Mouse (Mus musculus): ENCODE results near the gene Olfr1219. TPM values are rescaled to one million over a fixed set of nuclear protein-coding genes. Genes with fewer than 3 reads are reported as not detected.

Olfr1219 gene
- polyA plus RNA-seq, 2 experiments, result not detected

DNA sequence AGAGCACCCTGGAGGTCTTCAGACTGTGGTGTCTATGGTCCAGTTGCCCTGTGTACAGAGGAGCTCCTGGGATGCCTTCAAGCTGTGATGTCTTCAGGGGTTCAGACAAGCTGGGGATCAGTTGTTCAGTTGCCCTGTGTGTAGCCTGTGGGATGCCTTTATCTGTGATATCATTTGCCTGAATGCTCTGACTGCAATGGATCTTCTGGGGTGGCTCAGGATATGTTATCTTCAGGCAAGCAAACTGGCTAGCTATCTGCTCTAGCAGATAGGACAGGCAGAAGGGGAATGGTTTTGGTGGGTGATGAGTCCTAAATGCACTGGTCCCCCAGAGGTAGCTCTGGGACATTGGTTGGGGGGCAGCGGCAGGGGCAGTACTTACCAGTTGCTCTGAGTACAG lies 10.5 kb upstream of the Olfr1219 start:
- DNase-seq (ENCODE audit: low read depth in 3 of 3, low spot score in 3 of 3) (no peak), ATAC-seq (ENCODE audit: insufficient read depth) (no peak)
- H3K4me1 ChIP-seq (replicated peaks; ENCODE audit: control insufficient read depth in 2 of 2, insufficient read depth in 2 of 2, low read length in 1 of 2), result no peaks in the 10 kb centered on the region
- 67% methylated on average over 1 of the region's 1 CpGs for WGBS (ENCODE audit: insufficient replicate concordance)
- no peak overlapping the region for H3K4me2 ChIP-seq (ENCODE audit: low read depth)
- H3K36me3 ChIP-seq (replicated peaks; ENCODE audit: control insufficient read depth, insufficient read depth, low read depth), result no peaks in the 10 kb centered on the region
- no peak overlapping the region for H3K27ac ChIP-seq
- no peak overlapping the region for H3K4me3 ChIP-seq (ENCODE audit: insufficient read depth in 1 of 2, low read depth in 2 of 2, low read length in 2 of 2)
- H3K9me3 ChIP-seq (ENCODE audit: control insufficient read depth, low read length), result no peaks in the 10 kb centered on the region
- H3K27me3 ChIP-seq (ENCODE audit: control insufficient read depth, insufficient read depth, low read length), result no peaks in the 10 kb centered on the region
- TF ChIP-seq CTCF (IDR thresholded peaks at IDR 0.05; ENCODE audit: low read depth) (no peak), EP300 (IDR thresholded peaks at IDR 0.05; ENCODE audit: low read depth) (no peak)
- no peak overlapping the region for H3K9ac ChIP-seq (replicated peaks)

DNA sequence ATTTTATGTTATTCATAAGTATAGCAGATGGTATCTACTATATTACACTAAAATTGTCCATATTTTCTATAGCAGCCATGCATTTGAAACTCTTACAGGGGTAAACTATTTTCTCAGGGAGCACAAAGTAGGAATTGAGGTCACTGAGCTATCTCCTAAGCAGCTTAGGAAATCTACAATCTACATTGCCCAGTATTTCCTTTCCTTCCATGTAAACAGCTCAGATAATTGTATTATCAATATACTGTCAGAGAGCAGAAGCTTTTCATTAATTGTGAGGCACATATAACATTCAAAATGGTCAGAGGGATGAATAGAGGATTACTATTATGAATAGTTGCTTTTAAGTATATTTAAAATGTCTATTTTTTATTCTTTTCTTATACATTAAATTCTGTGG lies 1.8 kb downstream of the Olfr1219 start:
- Histone ChIP-seq H3K4me3 (ENCODE audit: insufficient read depth in 1 of 2, low read depth in 2 of 2, low read length in 2 of 2) (no peak overlapping the region), H3K27ac (no peak overlapping the region), H3K4me1 (replicated peaks; ENCODE audit: control insufficient read depth in 2 of 2, insufficient read depth in 2 of 2, low read length in 1 of 2) (no peaks in the 10 kb centered on the region), H3K9ac (replicated peaks) (no peak overlapping the region), H3K36me3 (replicated peaks; ENCODE audit: control insufficient read depth, insufficient read depth, low read depth) (no peaks in the 10 kb centered on the region), H3K27me3 (ENCODE audit: control insufficient read depth, insufficient read depth, low read length) (no peaks in the 10 kb centered on the region), H3K4me2 (ENCODE audit: low read depth) (no peak overlapping the region), H3K9me3 (ENCODE audit: control insufficient read depth, low read length) (no peaks in the 10 kb centered on the region)
- DNase-seq (ENCODE audit: low read depth in 3 of 3, low spot score in 3 of 3) (no peak), ATAC-seq (ENCODE audit: insufficient read depth) (no peak)
- TF ChIP-seq EP300 (IDR thresholded peaks at IDR 0.05; ENCODE audit: low read depth) (no peak), CTCF (IDR thresholded peaks at IDR 0.05; ENCODE audit: low read depth) (no peak)

DNA sequence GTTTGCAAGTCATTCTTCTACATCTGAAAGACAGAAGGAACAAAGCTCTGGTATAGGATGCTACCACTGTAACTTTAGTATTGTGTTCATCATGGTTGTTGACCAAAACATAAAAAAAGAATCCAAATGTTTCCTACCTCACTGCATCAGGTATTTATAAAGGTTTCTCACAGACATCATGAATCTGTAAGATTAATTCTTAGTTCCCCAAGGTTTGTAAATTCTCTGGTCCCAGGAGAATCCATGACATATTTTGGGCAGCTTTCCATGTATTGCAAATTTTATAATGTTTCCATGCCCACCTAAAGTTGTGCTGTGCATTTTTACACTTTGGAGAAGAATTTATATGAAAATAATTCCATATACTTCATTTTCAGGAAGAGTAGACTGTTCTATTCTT lies 22.2 kb downstream of the Olfr1219 start, which contains the start of gene Olfr1218:
Gene Olfr1218 (minus strand): TSS at position 101 of the 400 bp plus-strand sequence.
- H3K27me3 ChIP-seq (ENCODE audit: control insufficient read depth, insufficient read depth, low read length), result no peaks in the 10 kb centered on the region
- no peak for ATAC-seq (ENCODE audit: insufficient read depth)
- no peaks in the 10 kb centered on the region for H3K4me1 ChIP-seq (replicated peaks; ENCODE audit: control insufficient read depth in 2 of 2, insufficient read depth in 2 of 2, low read length in 1 of 2)
- H3K27ac ChIP-seq, result no peak within 1 kb of the TSS
- H3K9me3 ChIP-seq (ENCODE audit: control insufficient read depth, low read length), result no peaks in the 10 kb centered on the region
- no peak within 1 kb of the TSS for H3K4me3 ChIP-seq (ENCODE audit: insufficient read depth in 1 of 2, low read depth in 2 of 2, low read length in 2 of 2)
- TF ChIP-seq EP300 (IDR thresholded peaks at IDR 0.05; ENCODE audit: low read depth) (no peak), CTCF (IDR thresholded peaks at IDR 0.05; ENCODE audit: low read depth) (no peak)
- H3K9ac ChIP-seq (replicated peaks), result no peak within 1 kb of the TSS
- H3K36me3 ChIP-seq (replicated peaks; ENCODE audit: control insufficient read depth, insufficient read depth, low read depth), result no peaks in the 10 kb centered on the region
- H3K4me2 ChIP-seq (ENCODE audit: low read depth), result no peak within 1 kb of the TSS
- DNase-seq (ENCODE audit: low read depth in 3 of 3, low spot score in 3 of 3), result no peak

DNA sequence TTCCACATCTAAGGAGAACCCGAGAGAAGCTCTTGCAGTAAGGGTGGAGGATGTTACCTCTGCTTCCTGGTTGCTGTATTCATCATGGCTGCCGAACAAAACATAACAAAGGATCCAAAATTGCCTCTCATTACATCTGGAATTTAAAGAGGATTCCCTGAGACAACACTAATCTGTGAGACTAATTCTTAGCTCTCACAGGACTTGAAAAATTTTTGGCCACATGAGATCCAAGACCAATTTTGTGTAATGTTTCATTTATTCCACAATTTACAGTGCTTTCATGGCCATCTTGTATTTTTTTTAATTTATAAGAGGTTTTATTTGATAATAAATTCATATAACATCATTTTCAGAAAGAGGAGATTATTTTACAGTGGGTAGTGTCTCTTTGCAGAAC lies 51.3 kb downstream of the Olfr1219 start, which contains the start of gene Olfr1217:
Gene Olfr1217 (minus strand): TSS at position 101 of the 400 bp plus-strand sequence.
- Histone ChIP-seq H3K9ac (replicated peaks) (no peak within 1 kb of the TSS), H3K36me3 (replicated peaks; ENCODE audit: control insufficient read depth, insufficient read depth, low read depth) (no peaks in the 10 kb centered on the region), H3K27ac (no peak within 1 kb of the TSS), H3K9me3 (ENCODE audit: control insufficient read depth, low read length) (no peaks in the 10 kb centered on the region), H3K4me1 (replicated peaks; ENCODE audit: control insufficient read depth in 2 of 2, insufficient read depth in 2 of 2, low read length in 1 of 2) (no peaks in the 10 kb centered on the region), H3K27me3 (ENCODE audit: control insufficient read depth, insufficient read depth, low read length) (no peaks in the 10 kb centered on the region), H3K4me3 (ENCODE audit: insufficient read depth in 1 of 2, low read depth in 2 of 2, low read length in 2 of 2) (no peak within 1 kb of the TSS), H3K4me2 (ENCODE audit: low read depth) (no peak within 1 kb of the TSS)
- no peak for DNase-seq (ENCODE audit: low read depth in 3 of 3, low spot score in 3 of 3)
- no peak for ATAC-seq (ENCODE audit: insufficient read depth)
- 44% methylated on average over 2 of the region's 2 CpGs for whole genome bisulfite sequencing (ENCODE audit: insufficient replicate concordance)
- no peak for TF ChIP-seq EP300 (IDR thresholded peaks at IDR 0.05; ENCODE audit: low read depth)
- no peak for TF ChIP-seq CTCF (IDR thresholded peaks at IDR 0.05; ENCODE audit: low read depth)

Other genes with a start within 250 kb of the Olfr1219 start
- gene Olfr1204, start 234.2 kb downstream of the Olfr1219 start, polyA plus RNA-seq (2012; rRNA removed), result not detected in 2 replicates
- not detected in 2 replicates for gene Olfr1204, start 234.2 kb downstream of the Olfr1219 start, polyA plus RNA-seq (2014; fragmentation: Nextera tagmentation; extraction: Ambion mirVana)
- not detected in 2 replicates for gene Olfr1206, start 220.3 kb downstream of the Olfr1219 start, polyA plus RNA-seq (2012; rRNA removed)
- not detected in 2 replicates for gene Olfr1206, start 220.3 kb downstream of the Olfr1219 start, polyA plus RNA-seq (2014; fragmentation: Nextera tagmentation; extraction: Ambion mirVana)
- gene Olfr1208, start 181.2 kb downstream of the Olfr1219 start, polyA plus RNA-seq (2012; rRNA removed), result not detected in 2 replicates
- gene Olfr1208, start 181.2 kb downstream of the Olfr1219 start, polyA plus RNA-seq (2014; fragmentation: Nextera tagmentation; extraction: Ambion mirVana), result not detected in 2 replicates
- not detected in 2 replicates for gene Olfr1209, start 168.4 kb downstream of the Olfr1219 start, polyA plus RNA-seq (2012; rRNA removed)
- not detected in 2 replicates for gene Olfr1209, start 168.4 kb downstream of the Olfr1219 start, polyA plus RNA-seq (2014; fragmentation: Nextera tagmentation; extraction: Ambion mirVana)
- not detected in 2 replicates for gene Olfr1211, start 145.4 kb downstream of the Olfr1219 start, polyA plus RNA-seq (2012; rRNA removed)
- gene Olfr1211, start 145.4 kb downstream of the Olfr1219 start, polyA plus RNA-seq (2014; fragmentation: Nextera tagmentation; extraction: Ambion mirVana), result not detected in 2 replicates
- gene Olfr1212, start 129.5 kb downstream of the Olfr1219 start, polyA plus RNA-seq (2012; rRNA removed), result not detected in 2 replicates
- not detected in 2 replicates for gene Olfr1212, start 129.5 kb downstream of the Olfr1219 start, polyA plus RNA-seq (2014; fragmentation: Nextera tagmentation; extraction: Ambion mirVana)
- gene Gm13762, start 103.2 kb downstream of the Olfr1219 start, polyA plus RNA-seq (2012; rRNA removed), result not detected in 2 replicates
- gene Gm13762, start 103.2 kb downstream of the Olfr1219 start, polyA plus RNA-seq (2014; fragmentation: Nextera tagmentation; extraction: Ambion mirVana), result not detected in 2 replicates
- not detected in 2 replicates for gene Olfr1214, start 90.9 kb downstream of the Olfr1219 start, polyA plus RNA-seq (2012; rRNA removed)
- gene Olfr1214, start 90.9 kb downstream of the Olfr1219 start, polyA plus RNA-seq (2014; fragmentation: Nextera tagmentation; extraction: Ambion mirVana), result not detected in 2 replicates
- not detected in 2 replicates for gene Olfr1215, start 76.5 kb downstream of the Olfr1219 start, polyA plus RNA-seq (2012; rRNA removed)
- not detected in 2 replicates for gene Olfr1215, start 76.5 kb downstream of the Olfr1219 start, polyA plus RNA-seq (2014; fragmentation: Nextera tagmentation; extraction: Ambion mirVana)
- gene Olfr1216, start 65.2 kb downstream of the Olfr1219 start, polyA plus RNA-seq (2012; rRNA removed), result not detected in 2 replicates
- not detected in 2 replicates for gene Olfr1216, start 65.2 kb downstream of the Olfr1219 start, polyA plus RNA-seq (2014; fragmentation: Nextera tagmentation; extraction: Ambion mirVana)
- gene Olfr1217, start 51.4 kb downstream of the Olfr1219 start, polyA plus RNA-seq (2012; rRNA removed), result not detected in 2 replicates
- gene Olfr1217, start 51.4 kb downstream of the Olfr1219 start, polyA plus RNA-seq (2014; fragmentation: Nextera tagmentation; extraction: Ambion mirVana), result not detected in 2 replicates
- gene Olfr1218, start 22.3 kb downstream of the Olfr1219 start, polyA plus RNA-seq (2012; rRNA removed), result not detected in 2 replicates
- not detected in 2 replicates for gene Olfr1218, start 22.3 kb downstream of the Olfr1219 start, polyA plus RNA-seq (2014; fragmentation: Nextera tagmentation; extraction: Ambion mirVana)
- gene Olfr1220, start 23.3 kb upstream of the Olfr1219 start, polyA plus RNA-seq (2012; rRNA removed), result not detected in 2 replicates
- not detected in 2 replicates for gene Olfr1220, start 23.3 kb upstream of the Olfr1219 start, polyA plus RNA-seq (2014; fragmentation: Nextera tagmentation; extraction: Ambion mirVana)
- not detected in 2 replicates for gene Olfr1221, start 33.8 kb upstream of the Olfr1219 start, polyA plus RNA-seq (2012; rRNA removed)
- gene Olfr1221, start 33.8 kb upstream of the Olfr1219 start, polyA plus RNA-seq (2014; fragmentation: Nextera tagmentation; extraction: Ambion mirVana), result not detected in 2 replicates
- not detected in 2 replicates for gene Olfr1222, start 49.5 kb upstream of the Olfr1219 start, polyA plus RNA-seq (2012; rRNA removed)
- not detected in 2 replicates for gene Olfr1222, start 49.5 kb upstream of the Olfr1219 start, polyA plus RNA-seq (2014; fragmentation: Nextera tagmentation; extraction: Ambion mirVana)
- not detected in 2 replicates for gene Olfr1223, start 68.0 kb upstream of the Olfr1219 start, polyA plus RNA-seq (2012; rRNA removed)
- not detected in 2 replicates for gene Olfr1223, start 68.0 kb upstream of the Olfr1219 start, polyA plus RNA-seq (2014; fragmentation: Nextera tagmentation; extraction: Ambion mirVana)
- not detected in 2 replicates for gene Olfr1224-ps1, start 80.6 kb upstream of the Olfr1219 start, polyA plus RNA-seq (2012; rRNA removed)
- not detected in 2 replicates for gene Olfr1224-ps1, start 80.6 kb upstream of the Olfr1219 start, polyA plus RNA-seq (2014; fragmentation: Nextera tagmentation; extraction: Ambion mirVana)
- not detected in 2 replicates for gene Olfr1225, start 91.2 kb upstream of the Olfr1219 start, polyA plus RNA-seq (2012; rRNA removed)
- gene Olfr1225, start 91.2 kb upstream of the Olfr1219 start, polyA plus RNA-seq (2014; fragmentation: Nextera tagmentation; extraction: Ambion mirVana), result not detected in 2 replicates
- not detected in 2 replicates for gene Olfr1226, start 116.5 kb upstream of the Olfr1219 start, polyA plus RNA-seq (2012; rRNA removed)
- gene Olfr1226, start 116.5 kb upstream of the Olfr1219 start, polyA plus RNA-seq (2014; fragmentation: Nextera tagmentation; extraction: Ambion mirVana), result not detected in 2 replicates
- gene Olfr1228, start 170.5 kb upstream of the Olfr1219 start, polyA plus RNA-seq (2012; rRNA removed), result not detected in 2 replicates
- gene Olfr1228, start 170.5 kb upstream of the Olfr1219 start, polyA plus RNA-seq (2014; fragmentation: Nextera tagmentation; extraction: Ambion mirVana), result not detected in 2 replicates
- not detected in 2 replicates for gene Olfr1229, start 204.5 kb upstream of the Olfr1219 start, polyA plus RNA-seq (2012; rRNA removed)
- gene Olfr1229, start 204.5 kb upstream of the Olfr1219 start, polyA plus RNA-seq (2014; fragmentation: Nextera tagmentation; extraction: Ambion mirVana), result not detected in 2 replicates
- gene Olfr1230, start 213.8 kb upstream of the Olfr1219 start, polyA plus RNA-seq (2012; rRNA removed), result not detected in 2 replicates
- not detected in 2 replicates for gene Olfr1230, start 213.8 kb upstream of the Olfr1219 start, polyA plus RNA-seq (2014; fragmentation: Nextera tagmentation; extraction: Ambion mirVana)
- gene Olfr1231, start 223.6 kb upstream of the Olfr1219 start, polyA plus RNA-seq (2012; rRNA removed), result not detected in 2 replicates
- gene Olfr1231, start 223.6 kb upstream of the Olfr1219 start, polyA plus RNA-seq (2014; fragmentation: Nextera tagmentation; extraction: Ambion mirVana), result not detected in 2 replicates
- gene Olfr1232, start 246.2 kb upstream of the Olfr1219 start, polyA plus RNA-seq (2012; rRNA removed), result not detected in 2 replicates
- not detected in 2 replicates for gene Olfr1232, start 246.2 kb upstream of the Olfr1219 start, polyA plus RNA-seq (2014; fragmentation: Nextera tagmentation; extraction: Ambion mirVana)